Mouse (Mus musculus) liver, postnatal 0 days (tissue): Measurements from ENCODE around the gene Pcgf2.

Source experiments
- CTCF ChIP-seq: sonication (generic); IDR thresholded peaks from 2 replicates; pipeline ENCODE4 v1.5.1; 2016; ENCODE audit warnings: antibody characterized with exemption, low read depth
- EP300 ChIP-seq: IDR thresholded peaks from 2 replicates; pipeline ENCODE4 v1.6.1; 2016; ENCODE audit warnings: antibody characterized with exemption, low read depth, mild to moderate bottlenecking

DNA sequence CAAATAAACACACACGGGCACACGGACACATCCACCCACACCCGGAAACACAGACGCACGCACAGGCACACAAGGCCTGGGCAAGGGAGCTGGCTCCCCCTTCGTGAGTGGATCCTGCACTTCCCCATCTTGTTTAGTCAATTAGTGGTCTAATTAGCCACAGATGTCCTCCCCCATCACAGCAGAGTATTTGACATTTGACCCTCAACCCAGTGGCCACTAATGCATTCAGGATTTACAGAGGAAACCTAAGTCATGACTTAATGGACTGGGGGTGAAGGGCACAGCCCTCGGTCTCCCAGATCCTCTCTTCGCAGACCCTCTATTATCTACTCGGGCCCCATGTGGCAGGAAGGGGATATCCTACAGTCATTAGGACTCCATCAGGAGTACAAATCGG, 33.4 kb upstream of the Pcgf2 start:
- TF ChIP-seq CTCF: no peak
- no peak for TF ChIP-seq EP300
